Mouse (Mus musculus) lung, embryonic 14.5 days (tissue): ENCODE measurements around the gene 1700022I11Rik. TPM values are rescaled to one million over a fixed set of nuclear protein-coding genes. Genes with fewer than 3 reads are reported as not detected.

Experiments
- ATAC-seq: fragments of 200-750 bp; cut with Nextera tagmentation; 2 replicates; pipeline ENCODE4 v1.8.0; 2017; ENCODE audit warnings: mild to moderate bottlenecking, moderate TSS enrichment, moderate library complexity; ENCODE audit not compliant: insufficient read depth
- DNase-seq: peaks from one replicate; pipeline ENCODE4 v3.0.0-alpha.2; 2015
- H3K27ac ChIP-seq: fragments of 300-500 bp; sonication (generic); 2 replicates; pipeline ENCODE4 v1.5.1; 2014; ENCODE audit warnings: low read depth, mild to moderate bottlenecking, moderate library complexity
- H3K27me3 ChIP-seq: fragments of 300-500 bp; sonication (generic); 2 replicates; pipeline ENCODE4 v1.6.1; 2014; ENCODE audit warnings: low read length, control low read depth; ENCODE audit not compliant: insufficient read depth
- H3K36me3 ChIP-seq: fragments of 300-500 bp; sonication (generic); 2 replicates; pipeline ENCODE4 v1.6.1; 2014; ENCODE audit warnings: control low read depth; ENCODE audit not compliant: insufficient read depth
- H3K4me1 ChIP-seq: fragments of 300-500 bp; sonication (generic); 2 replicates; pipeline ENCODE4 v1.6.1; 2014; ENCODE audit warnings: antibody characterized with exemption, control low read depth; ENCODE audit not compliant: insufficient read depth
- H3K4me2 ChIP-seq: fragments of 300-500 bp; sonication (generic); 2 replicates; pipeline ENCODE4 v1.6.1; 2014; ENCODE audit warnings: mild to moderate bottlenecking
- H3K4me3 ChIP-seq: fragments of 300-500 bp; sonication (generic); 2 replicates; pipeline ENCODE4 v1.5.1; 2014; ENCODE audit warnings: low read depth, low read length
- H3K9ac ChIP-seq: fragments of 300-500 bp; sonication (generic); 2 replicates; pipeline ENCODE4 v1.6.1; 2014
- H3K9me3 ChIP-seq: fragments of 300-500 bp; sonication (generic); 2 replicates; pipeline ENCODE4 v1.6.1; 2016; ENCODE audit warnings: low read depth, low read length, control low read depth
- CTCF ChIP-seq: IDR thresholded peaks from 2 replicates; pipeline ENCODE4 v1.5.1; 2016; ENCODE audit warnings: antibody characterized with exemption, low read depth
- WGBS: fragments of 180-500 bp; shearing (Covaris S2); extraction: QIAGEN DNeasy Blood & Tissue Kit; methylation state at CpG from one replicate; pipeline ENCODE4 v1.1.7; 2014; 5-methylcytosine and 5-hydroxymethylcytosine counted together
- polyA plus RNA-seq: library from polyadenylated mRNA; unstranded; fragments of >200 nt; fragmentation: Nextera tagmentation; extraction: Ambion mirVana; gene quantifications from 2 replicates; pipeline ENCODE4 v1.2.1, GENCODE M21; 2014

1700022I11Rik gene
- polyA plus RNA-seq, 1 experiment from 2014 or later = 0.43 TPM

GRCm38 (mm10) chr4:43001272-43001671 lies 31.9 kb downstream of the 1700022I11Rik start:
- H3K27ac ChIP-seq = peak overlapping the region; percentile 81
- no peak for ATAC-seq

GRCm38 (mm10) chr4:43002756-43003439 lies 33.5 kb downstream of the 1700022I11Rik start:
- 77% methylated on average over 12 of the region's 12 CpGs for WGBS
- TF ChIP-seq CTCF = no peak

More at GRCm38 (mm10) chr4:43001272-43001671, 31.9 kb downstream of the 1700022I11Rik start:
- H3K4me3 ChIP-seq = no peak overlapping the region
- no peak overlapping the region for H3K4me2 ChIP-seq
- peaks cover 13% of the 10 kb centered on the region; the same call in 1 of the 2 replicates for H3K4me1 ChIP-seq
- WGBS = 83% methylated on average over 2 of the region's 2 CpGs
- H3K9me3 ChIP-seq = no peaks in the 10 kb centered on the region
- H3K27me3 ChIP-seq = no peaks in the 10 kb centered on the region
- TF ChIP-seq CTCF = no peak
- no peak overlapping the region for H3K9ac ChIP-seq
- DNase-seq = no peak
- peaks cover 12% of the 10 kb centered on the region; the same call in 1 of the 2 replicates for H3K36me3 ChIP-seq

GRCm38 (mm10) chr4:43004951-43005350 lies 35.5 kb downstream of the 1700022I11Rik start:
- Histone ChIP-seq H3K4me1 (0 out of 2 replicates have a peak, but pooled peaks cover 3% of the 10 kb centered on the region), H3K9me3 (no peaks in the 10 kb centered on the region), H3K9ac (no peak overlapping the region), H3K36me3 (0 out of 2 replicates have a peak, but pooled peaks cover 12% of the 10 kb centered on the region), H3K27ac (no peak overlapping the region), H3K4me2 (no peak overlapping the region), H3K27me3 (no peaks in the 10 kb centered on the region), H3K4me3 (no peak overlapping the region)
- DNase-seq = no peak
- no peak for TF ChIP-seq CTCF
- ATAC-seq = no peak
- 87% methylated on average over 3 of the region's 3 CpGs for WGBS

More at GRCm38 (mm10) chr4:43002756-43003439, 33.5 kb downstream of the 1700022I11Rik start:
- ATAC-seq (no peak), DNase-seq (no peak)
- peaks cover 8% of the 10 kb centered on the region; the same call in 1 of the 2 replicates for H3K4me1 ChIP-seq
- no peak overlapping the region for H3K4me3 ChIP-seq
- H3K9me3 ChIP-seq = no peaks in the 10 kb centered on the region
- H3K9ac ChIP-seq = no peak overlapping the region
- 0 out of 2 replicates have a peak, but pooled peaks cover 17% of the 10 kb centered on the region for H3K36me3 ChIP-seq
- no peaks in the 10 kb centered on the region for H3K27me3 ChIP-seq
- H3K27ac ChIP-seq = no peak overlapping the region
- H3K4me2 ChIP-seq = no peak overlapping the region

- H3K27ac ChIP-seq = no peak overlapping the region
- H3K9me3 ChIP-seq = no peaks in the 10 kb centered on the region
- 0 out of 2 replicates have a peak, but pooled peaks cover 12% of the 10 kb centered on the region for H3K36me3 ChIP-seq
- peak; percentile 55 for TF ChIP-seq CTCF
- H3K4me3 ChIP-seq = no peak overlapping the region
- no peak overlapping the region for H3K4me2 ChIP-seq
- H3K9ac ChIP-seq = no peak overlapping the region
- WGBS = 50% methylated on average over 2 of the region's 2 CpGs
- DNase-seq (peak; percentile 55), ATAC-seq (no peak)
- H3K4me1 ChIP-seq = 0 out of 2 replicates have a peak, but pooled peaks cover 3% of the 10 kb centered on the region
- H3K27me3 ChIP-seq = no peaks in the 10 kb centered on the region
Measured at GRCm38 (mm10) chr4:43005765-43006164, 36.4 kb downstream of the 1700022I11Rik start.

GRCm38 (mm10) chr4:43010161-43011038 lies 41.0 kb downstream of the 1700022I11Rik start, which contains the start of gene Fancg:
Fancg (minus strand) TSS chr4:43010506.
- TF ChIP-seq CTCF = no peak

GRCm38 (mm10) chr4:43012091-43012490 lies 42.7 kb downstream of the 1700022I11Rik start:
- peaks cover 6% of the 10 kb centered on the region; the same call in 1 of the 2 replicates for H3K36me3 ChIP-seq
- 0 out of 2 replicates have a peak, but pooled peaks cover 3% of the 10 kb centered on the region for H3K4me1 ChIP-seq
- H3K4me3 ChIP-seq = no peak overlapping the region
- H3K9me3 ChIP-seq = no peaks in the 10 kb centered on the region
- WGBS = 95% methylated on average over 1 of the region's 1 CpGs
- ATAC-seq (no peak), DNase-seq (no peak)
- no peak for TF ChIP-seq CTCF
- H3K27me3 ChIP-seq = no peaks in the 10 kb centered on the region
- H3K4me2 ChIP-seq = no peak overlapping the region
- H3K9ac ChIP-seq = no peak overlapping the region
- H3K27ac ChIP-seq = no peak overlapping the region

More at GRCm38 (mm10) chr4:43010161-43011038, 41.0 kb downstream of the 1700022I11Rik start, which contains the start of gene Fancg:
- Histone ChIP-seq H3K36me3 (0 out of 2 replicates have a peak, but pooled peaks cover 6% of the 10 kb centered on the region), H3K4me3 (peak within 1 kb of the TSS; percentile 61), H3K9ac (peak within 1 kb of the TSS; percentile 72), H3K27me3 (no peaks in the 10 kb centered on the region), H3K4me1 (0 out of 2 replicates have a peak, but pooled peaks cover 3% of the 10 kb centered on the region), H3K27ac (peak within 1 kb of the TSS; percentile 68; the same call in 1 of the 2 replicates), H3K4me2 (peak within 1 kb of the TSS; percentile 81), H3K9me3 (no peaks in the 10 kb centered on the region)
- WGBS = 1% methylated on average over 37 of the region's 37 CpGs
- DNase-seq = peak; percentile 91
- ATAC-seq = peak; percentile 94
